Mouse (Mus musculus): ENCODE data around the gene Lcn2.

Gene Lcn2

DNA sequence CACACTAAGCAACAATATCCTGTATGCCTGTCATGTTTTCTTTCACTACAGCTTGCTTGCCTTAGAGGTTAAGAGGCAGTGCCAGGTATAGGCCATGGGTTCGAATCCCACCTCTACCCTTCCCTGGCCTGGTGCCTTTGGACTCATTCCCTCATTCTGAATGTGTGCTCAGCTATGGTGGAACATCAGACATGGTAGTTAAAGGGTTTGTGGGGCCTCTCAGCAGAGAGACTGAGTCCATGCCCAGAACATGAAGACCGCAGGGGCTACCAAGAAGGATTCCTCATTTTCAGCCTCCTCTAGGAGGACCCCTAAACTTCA is 44.7 kb downstream of the Lcn2 start:
- DNase-seq (ENCODE audit: low read depth): no peak

DNA sequence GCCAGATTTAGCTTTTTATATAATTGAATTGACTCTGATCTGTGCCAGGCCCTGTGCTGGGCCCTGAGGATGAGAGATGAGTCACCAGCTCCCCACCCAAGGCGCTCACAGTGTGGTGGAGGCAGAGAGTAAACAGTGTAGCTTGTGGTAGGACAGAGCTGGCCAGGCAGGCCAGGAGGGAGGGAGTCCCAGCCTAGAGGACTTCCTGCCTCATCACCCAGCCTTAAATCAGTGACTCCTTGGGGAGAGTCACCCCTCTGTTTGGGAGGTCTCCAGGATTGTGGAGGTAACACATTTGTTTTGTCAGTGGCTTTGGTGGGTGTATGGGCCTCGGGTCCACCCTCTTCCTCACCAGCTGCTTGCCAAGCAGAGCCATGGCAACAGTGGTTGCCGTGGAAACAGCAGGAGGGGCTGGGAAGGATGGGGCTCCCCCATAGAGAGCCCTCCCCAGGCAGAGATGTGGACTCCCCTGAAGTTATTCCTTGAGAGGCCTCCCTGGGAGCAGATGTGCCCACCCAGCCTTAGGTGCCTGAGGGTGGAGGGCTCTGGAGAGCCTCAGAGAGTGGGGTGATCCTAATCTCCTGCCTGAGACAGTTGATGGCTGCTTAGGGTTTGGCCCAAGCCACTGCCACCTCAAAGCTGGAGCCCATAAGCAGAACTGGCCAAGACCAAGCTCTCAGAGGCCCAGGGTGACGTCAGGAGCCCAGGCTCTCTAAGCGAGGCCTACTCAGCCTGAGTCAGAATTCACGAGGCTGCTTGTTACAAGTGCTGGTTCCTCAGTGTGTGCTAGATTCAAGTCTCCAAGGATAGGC is 45.3 kb downstream of the Lcn2 start:
- no peak for DNase-seq (ENCODE audit: low read depth)

DNA sequence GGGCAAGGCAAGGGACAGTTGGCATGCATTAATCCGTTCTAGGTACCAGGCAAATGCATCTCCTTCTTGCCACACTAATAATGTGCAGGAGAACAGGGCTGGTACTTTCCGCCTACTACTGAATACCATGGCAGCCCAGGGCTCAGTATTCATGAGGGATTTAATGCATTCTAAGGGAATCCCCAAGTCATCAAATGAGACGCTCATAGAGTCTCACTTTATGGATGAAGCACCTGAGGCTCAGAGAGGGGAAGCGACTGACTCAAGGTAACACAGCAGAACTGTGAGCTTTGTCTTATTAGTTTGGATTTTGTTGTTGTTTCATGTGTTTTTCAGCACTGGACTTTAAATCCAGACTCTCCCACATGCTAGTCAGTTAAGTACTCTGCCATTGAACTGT is 46.0 kb downstream of the Lcn2 start:
- no peak for DNase-seq (ENCODE audit: low read depth)

DNA sequence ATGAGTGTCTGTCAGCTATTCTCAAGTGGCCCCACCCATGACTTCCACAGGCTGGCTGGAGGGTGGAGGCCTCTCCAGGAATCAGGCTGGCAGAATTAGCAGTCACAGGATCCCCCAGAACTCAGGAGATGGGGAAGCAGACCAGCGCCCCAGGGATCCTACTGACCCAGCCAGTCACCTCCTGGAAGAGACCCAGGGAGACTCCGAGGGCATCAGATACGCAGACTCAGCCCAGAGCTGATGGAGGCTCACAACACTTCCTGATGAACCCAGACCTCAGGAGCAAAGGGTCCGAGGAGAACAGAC is 46.5 kb downstream of the Lcn2 start:
- DNase-seq (ENCODE audit: low read depth): no peak

DNA sequence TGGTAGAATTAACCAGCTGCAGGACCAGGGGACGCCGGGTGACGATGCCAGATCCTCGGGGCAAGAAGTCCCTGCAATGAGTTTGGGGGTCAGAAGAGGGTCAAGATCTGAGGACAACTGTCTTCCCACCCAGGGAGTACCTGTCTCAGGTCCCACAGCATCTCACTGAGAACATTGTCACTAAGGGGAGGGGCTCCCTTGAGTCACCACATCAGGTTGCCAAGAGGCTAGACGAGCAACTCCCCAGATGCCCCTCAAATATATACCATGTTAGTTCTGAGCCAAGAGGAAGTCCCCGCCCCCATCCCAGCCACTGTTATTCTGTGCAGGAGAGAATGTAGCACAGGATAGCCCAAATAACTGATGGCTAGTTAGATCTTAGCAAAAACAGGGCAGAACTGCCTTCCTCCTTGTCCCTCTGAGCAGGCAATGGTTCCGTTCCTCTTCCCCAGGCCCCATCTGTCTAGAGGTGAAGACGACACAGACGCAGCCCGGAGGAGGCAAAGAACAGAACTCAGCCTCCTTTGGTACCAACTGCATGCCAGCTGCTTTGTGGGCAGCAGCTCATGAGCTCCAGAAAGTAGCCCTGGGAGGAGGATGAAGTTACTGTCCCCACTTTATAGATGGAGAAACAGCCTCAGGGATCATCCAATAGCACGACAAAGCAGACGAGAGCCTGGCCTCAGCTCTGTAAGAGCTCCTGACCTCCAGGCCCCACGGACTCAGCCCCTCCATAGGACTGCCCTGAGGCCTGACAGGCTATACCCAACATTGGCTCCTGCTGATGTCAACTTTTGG is 47.0 kb downstream of the Lcn2 start:
- no peak for DNase-seq (ENCODE audit: low read depth)

DNA sequence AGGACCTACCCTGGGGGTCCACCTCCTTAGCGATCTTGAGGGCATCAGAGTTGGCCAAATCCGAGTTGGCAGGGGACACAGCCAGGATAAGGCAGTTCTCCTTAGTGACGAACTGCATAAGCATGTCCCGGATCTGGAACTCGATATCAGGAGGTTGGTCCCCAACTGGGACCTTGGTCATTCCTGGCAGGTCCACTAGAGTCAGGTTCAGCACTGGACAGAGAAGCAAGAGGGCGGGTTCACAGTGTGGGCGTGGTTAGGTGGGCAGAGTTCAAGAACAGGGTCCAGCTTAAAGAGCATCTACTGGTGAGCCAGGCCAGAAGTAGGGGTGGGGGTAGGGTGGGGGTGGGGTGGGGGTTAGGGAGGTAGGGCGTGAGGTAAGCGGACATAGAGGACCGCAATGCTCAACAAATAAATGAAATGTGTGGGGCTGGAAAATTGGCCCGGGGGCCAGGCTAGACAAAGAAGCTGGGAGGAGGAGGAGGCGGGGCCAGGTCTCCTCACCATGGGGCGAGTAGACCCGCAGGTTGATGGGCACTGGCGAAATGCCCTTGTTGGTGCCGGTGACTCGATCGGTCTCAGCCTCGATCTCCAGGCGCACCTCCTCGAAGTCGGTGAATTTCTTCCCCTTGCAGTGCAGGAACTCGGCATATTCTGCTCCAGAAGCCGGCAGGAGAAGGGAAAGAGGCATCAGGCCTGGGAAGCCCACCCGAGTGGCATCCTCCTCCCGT is 48.0 kb downstream of the Lcn2 start:
- DNase-seq (ENCODE audit: low read depth): no peak

DNA sequence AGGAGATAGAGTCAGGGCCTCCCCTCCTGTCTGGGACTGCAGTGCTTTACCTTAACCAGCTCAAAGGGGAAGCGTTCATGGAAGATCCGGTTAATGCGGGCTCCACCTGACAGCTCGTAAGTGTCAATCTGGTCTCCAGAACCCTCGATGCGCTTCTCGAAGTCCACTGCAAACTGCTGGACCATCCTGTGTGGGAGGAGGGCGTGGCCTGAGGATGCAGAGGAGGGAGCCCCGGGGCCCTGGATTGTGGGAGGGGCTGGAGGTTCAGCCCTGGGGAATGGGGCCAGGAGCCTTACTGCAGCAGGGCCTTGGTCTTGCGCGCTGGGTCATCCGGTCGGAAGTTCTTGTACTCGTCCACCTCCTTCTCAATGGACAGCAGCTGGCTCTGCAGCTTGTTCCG is 52.2 kb downstream of the Lcn2 start:
- DNase-seq (ENCODE audit: low read depth): no peak

All from naive thymus-derived CD4-positive, alpha-beta T cell, adult 2 months (primary cell).